Mouse (Mus musculus): ENCODE results near the gene Brd2. TPM values are rescaled to one million over a fixed set of nuclear protein-coding genes. Genes with fewer than 3 reads are reported as not detected.
A peak's percentile ranks its signal among the peaks of the same experiment; 100 is the strongest.

The Brd2 gene
- total and polyA plus RNA-seq, 3 experiments, result 99.5 to 252 (median 189) TPM

DNA sequence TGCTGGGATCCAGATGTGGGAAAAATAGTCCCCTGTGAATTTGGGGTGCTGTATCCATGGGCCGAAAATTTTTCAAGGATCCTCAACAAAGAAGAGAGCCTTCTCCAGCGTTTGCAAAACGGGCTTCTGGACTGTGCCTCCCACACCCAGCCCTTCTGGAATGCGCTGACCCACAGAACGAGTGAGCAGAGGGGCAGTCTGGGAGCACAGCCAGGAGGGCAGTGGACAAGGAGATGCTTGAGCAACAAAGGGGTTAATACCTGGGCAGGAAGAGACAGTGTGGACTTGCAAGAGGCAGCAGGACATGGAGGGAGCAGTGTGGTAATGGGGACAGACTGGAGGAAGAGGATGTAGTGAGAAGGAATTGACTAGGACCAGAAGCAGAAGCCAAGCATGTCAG, 33.1 kb upstream of the Brd2 start:
- no peak for DNase-seq (ENCODE audit: low read depth, low spot score)
- Histone ChIP-seq H3K27ac (ENCODE audit: control insufficient read depth, low read depth, low read length) (no peak overlapping the region), H3K27me3 (ENCODE audit: control insufficient read depth in 1 of 2, insufficient read depth in 2 of 2, low read length in 2 of 2) (no peaks in the 10 kb centered on the region), H3K36me3 (ENCODE audit: control insufficient read depth in 1 of 2, insufficient read depth in 2 of 2, low read length in 2 of 2) (no peaks in the 10 kb centered on the region), H3K9me3 (replicated peaks; ENCODE audit: insufficient read depth, low read length) (no peaks in the 10 kb centered on the region), H3K79me2 (ENCODE audit: control insufficient read depth, insufficient read depth, low read length, poor library complexity) (no peaks in the 10 kb centered on the region), H3K4me3 (ENCODE audit: control insufficient read depth in 1 of 2, insufficient read depth in 1 of 2, low read depth in 2 of 2, low read length in 2 of 2) (no peak overlapping the region), H3K4me1 (ENCODE audit: control insufficient read depth in 1 of 2, insufficient read depth in 2 of 2, low read length in 2 of 2) (no peaks in the 10 kb centered on the region), H3K9ac (ENCODE audit: control insufficient read depth, low read depth, low read length, poor library complexity, severe bottlenecking) (no peak overlapping the region)
- TF ChIP-seq ZNF384 (IDR thresholded peaks at IDR 0.05; ENCODE audit: low read depth, low read length) (no peak), ZMIZ1 (IDR thresholded peaks at IDR 0.05; ENCODE audit: low read depth, low read length) (no peak), MAFK (IDR thresholded peaks at IDR 0.05; ENCODE audit: borderline replicate concordance, low read depth, low read length) (no peak), ETS1 (IDR thresholded peaks at IDR 0.05; ENCODE audit: low read depth, low read length) (no peak), RCOR1 (IDR thresholded peaks at IDR 0.05; ENCODE audit: low read depth, low read length) (no peak), NRF1 (IDR thresholded peaks at IDR 0.05; ENCODE audit: insufficient read depth, low read depth, low read length, poor library complexity, severe bottlenecking) (no peak), TCF12 (IDR thresholded peaks at IDR 0.05; ENCODE audit: low read depth, low read length) (no peak)

DNA sequence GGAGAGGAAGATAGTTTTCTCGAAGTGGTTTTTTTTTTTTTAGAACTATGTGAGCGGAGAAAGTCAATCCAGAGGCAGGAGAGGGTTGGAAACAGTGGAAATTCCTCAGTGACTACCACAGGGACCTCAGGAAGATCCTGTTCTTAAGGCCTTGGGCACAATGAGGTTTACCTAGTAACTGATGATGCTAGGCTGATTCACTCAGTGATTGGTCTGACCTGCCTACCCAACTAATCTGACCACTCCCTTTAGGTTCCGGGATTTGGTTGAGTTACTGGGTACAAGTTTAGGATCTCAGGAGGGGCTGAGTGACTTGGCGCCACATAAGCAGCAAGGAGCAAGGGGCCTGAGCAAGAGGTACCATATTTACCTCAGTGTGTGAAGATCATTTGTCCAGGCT, 30.5 kb upstream of the Brd2 start, which contains the start of gene H2-DMb1:
H2-DMb1 (plus strand) TSS at position 150 of the 400 bp plus-strand sequence.
- Histone ChIP-seq H3K9me3 (replicated peaks; ENCODE audit: insufficient read depth, low read length) (no peaks in the 10 kb centered on the region), H3K79me2 (ENCODE audit: control insufficient read depth, insufficient read depth, low read length, poor library complexity) (no peaks in the 10 kb centered on the region), H3K4me3 (ENCODE audit: control insufficient read depth in 1 of 2, insufficient read depth in 1 of 2, low read depth in 2 of 2, low read length in 2 of 2) (no peak within 1 kb of the TSS), H3K27ac (ENCODE audit: control insufficient read depth, low read depth, low read length) (no peak within 1 kb of the TSS), H3K27me3 (ENCODE audit: control insufficient read depth in 1 of 2, insufficient read depth in 2 of 2, low read length in 2 of 2) (no peaks in the 10 kb centered on the region), H3K4me1 (ENCODE audit: control insufficient read depth in 1 of 2, insufficient read depth in 2 of 2, low read length in 2 of 2) (no peaks in the 10 kb centered on the region), H3K36me3 (ENCODE audit: control insufficient read depth in 1 of 2, insufficient read depth in 2 of 2, low read length in 2 of 2) (no peaks in the 10 kb centered on the region), H3K9ac (ENCODE audit: control insufficient read depth, low read depth, low read length, poor library complexity, severe bottlenecking) (no peak within 1 kb of the TSS)
- peak; percentile 79 for TF ChIP-seq CHD2 (IDR thresholded peaks at IDR 0.05; ENCODE audit: low read length)
- TF ChIP-seq RCOR1 (IDR thresholded peaks at IDR 0.05; ENCODE audit: low read depth, low read length), result no peak
- DNase-seq (ENCODE audit: low read depth, low spot score), result peak; percentile 54

- Histone ChIP-seq H3K79me2 (ENCODE audit: control insufficient read depth, insufficient read depth, low read length, poor library complexity) (no peaks in the 10 kb centered on the region), H3K27ac (ENCODE audit: control insufficient read depth, low read depth, low read length) (no peak overlapping the region), H3K27me3 (ENCODE audit: control insufficient read depth in 1 of 2, insufficient read depth in 2 of 2, low read length in 2 of 2) (no peaks in the 10 kb centered on the region), H3K9me3 (replicated peaks; ENCODE audit: insufficient read depth, low read length) (no peaks in the 10 kb centered on the region), H3K4me1 (ENCODE audit: control insufficient read depth in 1 of 2, insufficient read depth in 2 of 2, low read length in 2 of 2) (peaks cover 19 to 32% of the 10 kb centered on the region in 2 experiments), H3K4me3 (ENCODE audit: control insufficient read depth in 1 of 2, insufficient read depth in 1 of 2, low read depth in 2 of 2, low read length in 2 of 2) (no peak overlapping the region), H3K36me3 (ENCODE audit: control insufficient read depth in 1 of 2, insufficient read depth in 2 of 2, low read length in 2 of 2) (peaks cover 0 to 19% of the 10 kb centered on the region in 2 experiments; a peak in 2 of 4 replicates), H3K9ac (ENCODE audit: control insufficient read depth, low read depth, low read length, poor library complexity, severe bottlenecking) (no peak overlapping the region)
- TF ChIP-seq ZNF384 (IDR thresholded peaks at IDR 0.05; ENCODE audit: low read depth, low read length) (no peak), ETS1 (IDR thresholded peaks at IDR 0.05; ENCODE audit: low read depth, low read length) (no peak), MYB (IDR thresholded peaks at IDR 0.05; ENCODE audit: low read depth, low read length) (no peak), E2F4 (IDR thresholded peaks at IDR 0.05; ENCODE audit: borderline replicate concordance, low read depth, low read length) (no peak), POLR2AphosphoS5 (IDR thresholded peaks at IDR 0.05; ENCODE audit: borderline replicate concordance, low read depth, low read length) (no peak), MYC (IDR thresholded peaks at IDR 0.05; ENCODE audit: low read depth, low read length) (no peak), USF1 (IDR thresholded peaks at IDR 0.05; ENCODE audit: low read depth, low read length) (no peak), MAX (IDR thresholded peaks at IDR 0.05; ENCODE audit: low read length) (no peak), CHD2 (IDR thresholded peaks at IDR 0.05; ENCODE audit: low read length) (no peak), MEF2A (IDR thresholded peaks at IDR 0.05; ENCODE audit: extremely low read depth, insufficient replicate concordance, low read depth, low read length, poor library complexity, severe bottlenecking) (no peak), TAL1 (IDR thresholded peaks at IDR 0.05; ENCODE audit: low read length) (no peak), SMC3 (IDR thresholded peaks at IDR 0.05; ENCODE audit: low read depth, low read length) (no peak), ELF1 (IDR thresholded peaks at IDR 0.05; ENCODE audit: low read depth, low read length) (no peak), EP300 (IDR thresholded peaks at IDR 0.05; ENCODE audit: low read depth in 1 of 2, low read length in 2 of 2) (no peak), KAT2A (conservative IDR thresholded peaks at IDR 0.05; ENCODE audit: low read depth, low read length) (no peak), MXI1 (IDR thresholded peaks at IDR 0.05; ENCODE audit: low read depth, low read length) (no peak), POLR2AphosphoS2 (IDR thresholded peaks at IDR 0.05; ENCODE audit: low read length) (no peak), POLR2A (IDR thresholded peaks at IDR 0.05; ENCODE audit: control insufficient read depth in 1 of 2, insufficient read depth in 1 of 2, low read depth in 1 of 2, low read length in 2 of 2, poor library complexity in 1 of 2) (no peak), JUND (IDR thresholded peaks at IDR 0.05; ENCODE audit: low read depth, low read length) (no peak), GABPA (IDR thresholded peaks at IDR 0.05; ENCODE audit: low read depth, low read length) (no peak)
- DNase-seq (ENCODE audit: low read depth, low spot score), result no peak
Observed at GRCm38 (mm10) chr17:34144960-34145371, 22.5 kb upstream of the Brd2 start.
